Mouse (Mus musculus) testis, adult 2 months (tissue): ENCODE results near the gene Ksr1. TPM values are rescaled to one million over a fixed set of nuclear protein-coding genes. Genes with fewer than 3 reads are reported as not detected.

Source experiments
- H3K27ac ChIP-seq: fragments of 200-500 bp; 2 replicates; pipeline ENCODE4 v1.5.1; 2012; ENCODE audit warnings: low read depth, low read length; ENCODE audit not compliant: control insufficient read depth, insufficient read depth
- H3K27me3 ChIP-seq: fragments of 200-500 bp; 2 replicates; pipeline ENCODE4 v1.6.1; 2012; ENCODE audit warnings: mild to moderate bottlenecking, low read length, moderate library complexity; ENCODE audit not compliant: control insufficient read depth, insufficient read depth
- H3K36me3 ChIP-seq: fragments of 200-500 bp; 2 replicates; pipeline ENCODE4 v1.6.1; 2012; ENCODE audit warnings: mild to moderate bottlenecking, low read length; ENCODE audit not compliant: control insufficient read depth, insufficient read depth
- H3K4me1 ChIP-seq: fragments of 200-500 bp; 2 replicates; pipeline ENCODE4 v1.6.1; 2012; ENCODE audit warnings: low read length; ENCODE audit not compliant: control insufficient read depth, insufficient read depth
- H3K4me3 ChIP-seq: fragments of 200-500 bp; 2 replicates; pipeline ENCODE4 v1.5.1; 2012; ENCODE audit warnings: low read depth, mild to moderate bottlenecking, low read length, moderate library complexity, mixed read lengths; ENCODE audit not compliant: control insufficient read depth
- CTCF ChIP-seq: fragments of 200-500 bp; IDR thresholded peaks from 2 replicates; pipeline ENCODE4 v1.5.1; 2012; ENCODE audit warnings: low read depth, mild to moderate bottlenecking, inconsistent platforms, low read length, moderate library complexity; ENCODE audit not compliant: control insufficient read depth, insufficient read depth, insufficient replicate concordance
- POLR2A ChIP-seq: fragments of 200-500 bp; IDR thresholded peaks from 2 replicates; pipeline ENCODE4 v1.6.1; 2012; ENCODE audit warnings: low read depth, mild to moderate bottlenecking, inconsistent platforms, low read length, moderate library complexity; ENCODE audit not compliant: control insufficient read depth
- polyA plus RNA-seq: library from polyadenylated mRNA; depleted of rRNA; stranded (reverse); fragments of >200 nt; gene quantifications from 2 replicates; pipeline ENCODE4 v1.2.3, GENCODE M21; 2012

Ksr1 gene
- polyA plus RNA-seq, 1 experiment, result 6.7 TPM

- no peak overlapping the region for H3K27ac ChIP-seq
- H3K4me3 ChIP-seq, result no peak overlapping the region
- H3K4me1 ChIP-seq, result no peaks in the 10 kb centered on the region; the same call in 1 of the 2 replicates
- no peaks in the 10 kb centered on the region for H3K27me3 ChIP-seq
- H3K36me3 ChIP-seq, result no peaks in the 10 kb centered on the region
- no peak for TF ChIP-seq POLR2A
- TF ChIP-seq CTCF, result no peak
Observed at GRCm38 (mm10) chr11:79053437-79053836, 92.8 kb downstream of the Ksr1 start.

GRCm38 (mm10) chr11:79052769-79053168, 93.4 kb downstream of the Ksr1 start:
- Histone ChIP-seq H3K4me3 (no peak overlapping the region), H3K4me1 (no peaks in the 10 kb centered on the region; the same call in 1 of the 2 replicates), H3K27ac (no peak overlapping the region), H3K27me3 (no peaks in the 10 kb centered on the region), H3K36me3 (no peaks in the 10 kb centered on the region)
- TF ChIP-seq CTCF, result no peak
- no peak for TF ChIP-seq POLR2A

- Histone ChIP-seq H3K27me3 (no peaks in the 10 kb centered on the region), H3K27ac (no peak overlapping the region), H3K4me1 (no peaks in the 10 kb centered on the region), H3K36me3 (no peaks in the 10 kb centered on the region), H3K4me3 (no peak overlapping the region)
- no peak for TF ChIP-seq CTCF
- TF ChIP-seq POLR2A, result no peak
Observed at GRCm38 (mm10) chr11:79051522-79051921, 94.7 kb downstream of the Ksr1 start.

GRCm38 (mm10) chr11:79050781-79051507, 95.3 kb downstream of the Ksr1 start:
- H3K27ac ChIP-seq, result no peak overlapping the region
- TF ChIP-seq CTCF (no peak), POLR2A (no peak)
- no peaks in the 10 kb centered on the region for H3K4me1 ChIP-seq

GRCm38 (mm10) chr11:79048906-79049305, 97.3 kb downstream of the Ksr1 start:
- no peaks in the 10 kb centered on the region for H3K4me1 ChIP-seq
- H3K36me3 ChIP-seq, result no peaks in the 10 kb centered on the region
- H3K27ac ChIP-seq, result no peak overlapping the region
- no peaks in the 10 kb centered on the region for H3K27me3 ChIP-seq
- no peak overlapping the region for H3K4me3 ChIP-seq
- TF ChIP-seq CTCF (peak; percentile 58; the same call in 1 of the 2 replicates), POLR2A (no peak)

More at GRCm38 (mm10) chr11:79050781-79051507, 95.3 kb downstream of the Ksr1 start:
- H3K36me3 ChIP-seq, result no peaks in the 10 kb centered on the region
- H3K27me3 ChIP-seq, result no peaks in the 10 kb centered on the region
- no peak overlapping the region for H3K4me3 ChIP-seq

- Histone ChIP-seq H3K36me3 (no peaks in the 10 kb centered on the region), H3K4me3 (no peak overlapping the region), H3K4me1 (no peaks in the 10 kb centered on the region), H3K27me3 (no peaks in the 10 kb centered on the region), H3K27ac (no peak overlapping the region)
- TF ChIP-seq POLR2A (no peak), CTCF (no peak)
Observed at GRCm38 (mm10) chr11:79047180-79047727, 99.0 kb downstream of the Ksr1 start.

- no peak overlapping the region for H3K27ac ChIP-seq
Observed at GRCm38 (mm10) chr11:79046561-79047155, 99.5 kb downstream of the Ksr1 start.

More at GRCm38 (mm10) chr11:79046561-79047155, 99.5 kb downstream of the Ksr1 start:
- no peaks in the 10 kb centered on the region for H3K36me3 ChIP-seq
- H3K4me3 ChIP-seq, result no peak overlapping the region
- H3K27me3 ChIP-seq, result no peaks in the 10 kb centered on the region
- no peak for TF ChIP-seq POLR2A
- TF ChIP-seq CTCF, result no peak
- H3K4me1 ChIP-seq, result no peaks in the 10 kb centered on the region
